Mouse (Mus musculus): ENCODE data around the gene Slc16a10.

DNA sequence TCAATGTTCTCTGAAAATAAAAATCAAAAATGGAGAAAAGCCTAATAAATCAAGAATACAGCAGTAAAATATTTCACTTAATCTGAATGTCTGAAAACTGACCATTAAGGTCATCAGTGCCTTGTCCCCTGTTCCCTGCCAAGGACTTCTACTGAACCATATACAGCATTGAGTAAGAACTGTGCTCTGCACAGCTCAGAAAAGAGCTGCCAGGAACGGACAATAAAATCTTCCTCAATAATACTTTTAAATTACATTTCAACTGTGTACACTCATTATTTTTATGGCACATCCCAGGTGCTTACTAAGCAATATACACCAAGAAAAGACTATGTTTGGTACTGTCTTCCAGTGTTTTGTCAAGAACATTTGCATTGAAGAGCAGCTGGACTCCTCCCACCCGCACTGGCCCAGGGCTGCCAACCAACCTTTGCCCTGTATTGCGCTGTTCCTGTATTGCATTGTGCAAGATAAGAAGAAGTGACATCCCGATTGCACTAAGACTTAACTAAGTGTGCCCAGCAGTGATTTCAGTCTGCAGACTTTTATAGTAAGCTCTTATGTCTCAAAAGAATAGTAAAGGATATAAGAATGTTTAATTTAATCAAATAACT is 64.6 kb downstream of the Slc16a10 start:
- no peak for TF ChIP-seq POLR2A (IDR thresholded peaks at IDR 0.05; ENCODE audit: borderline replicate concordance, low read depth, low read length)
- TF ChIP-seq CTCF (IDR thresholded peaks at IDR 0.05; ENCODE audit: low read depth, low read length): no peak
